Mouse (Mus musculus): ENCODE measurements around the gene Gm47995.
"Not testable (repeated sequence)": the region's sequence is repeated elsewhere in the genome, so short reads cannot be mapped to it uniquely, and the experiment has no call there.

DNA sequence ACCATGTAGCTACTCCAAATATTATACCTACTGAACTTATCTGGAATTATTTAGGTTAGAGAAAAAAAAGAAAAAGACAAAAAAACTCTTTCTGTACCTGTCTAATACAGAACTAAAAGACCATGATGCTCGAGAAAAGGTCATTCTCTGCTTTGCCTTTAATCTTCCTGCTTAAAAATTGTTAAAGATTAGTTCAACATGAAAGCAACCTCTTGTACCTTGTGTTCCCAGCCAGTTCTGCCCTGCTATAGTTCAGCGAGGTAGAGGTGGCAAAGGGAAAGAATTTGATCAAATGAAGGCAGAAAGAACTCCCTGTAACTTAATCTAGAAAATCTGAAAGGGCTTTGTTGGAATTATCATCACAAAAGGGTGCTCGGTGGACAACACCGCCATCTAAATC is 2.3 kb upstream of the Gm47995 start:
- not testable (repeated sequence) for TF ChIP-seq CTCF (conservative IDR thresholded peaks at IDR 0.05; ENCODE audit: insufficient read depth, insufficient read length, low read depth, low read length); POLR2A (IDR thresholded peaks at IDR 0.05; ENCODE audit: low read depth, low read length)
